Mouse (Mus musculus) testis, adult 2 months (tissue): Measurements from ENCODE around the gene Efcab8.

Source experiments
- CTCF ChIP-seq: fragments of 200-500 bp; IDR thresholded peaks from 2 replicates; pipeline ENCODE4 v1.5.1; 2012; ENCODE audit warnings: low read depth, mild to moderate bottlenecking, inconsistent platforms, low read length, moderate library complexity; ENCODE audit not compliant: control insufficient read depth, insufficient read depth, insufficient replicate concordance
- POLR2A ChIP-seq: fragments of 200-500 bp; IDR thresholded peaks from 2 replicates; pipeline ENCODE4 v1.6.1; 2012; ENCODE audit warnings: low read depth, mild to moderate bottlenecking, inconsistent platforms, low read length, moderate library complexity; ENCODE audit not compliant: control insufficient read depth

- no peak for TF ChIP-seq POLR2A
- no peak for TF ChIP-seq CTCF
Observed at GRCm38 (mm10) chr2:153767484-153767883, 12.2 kb upstream of the Efcab8 start.
